Mouse (Mus musculus) megakaryocyte progenitor cell, adult 5-6 weeks (primary cell): ENCODE results near the gene Ttc30b. TPM values are rescaled to one million over a fixed set of nuclear protein-coding genes. Genes with fewer than 3 reads are reported as not detected.
"Not testable (repeated sequence)": the region's sequence is repeated elsewhere in the genome, so short reads cannot be mapped to it uniquely, and the experiment has no call there.

Experiments
- ATAC-seq: replicated peaks from 2 replicates; pipeline ENCODE4 v1.8.0; 2016; ENCODE audit warnings: mild to moderate bottlenecking, moderate TSS enrichment, inconsistent platforms; ENCODE audit not compliant: poor library complexity
- total RNA-seq, 2 experiments: library from RNA; stranded (forward) in 1 of 2; stranded (reverse) in 1 of 2; fragments of 157-497, 149-512 nt in 1 of 2; fragments of 200-1000 nt in 1 of 2; gene quantifications; 2 replicates each; pipeline versions ENCODE4 v1.2.3 to v1.2.4; 2015 to 2017

Gene Ttc30b
- total RNA-seq, 2 experiments from 2014 or later, result 1.7 to 3.2 TPM

DNA sequence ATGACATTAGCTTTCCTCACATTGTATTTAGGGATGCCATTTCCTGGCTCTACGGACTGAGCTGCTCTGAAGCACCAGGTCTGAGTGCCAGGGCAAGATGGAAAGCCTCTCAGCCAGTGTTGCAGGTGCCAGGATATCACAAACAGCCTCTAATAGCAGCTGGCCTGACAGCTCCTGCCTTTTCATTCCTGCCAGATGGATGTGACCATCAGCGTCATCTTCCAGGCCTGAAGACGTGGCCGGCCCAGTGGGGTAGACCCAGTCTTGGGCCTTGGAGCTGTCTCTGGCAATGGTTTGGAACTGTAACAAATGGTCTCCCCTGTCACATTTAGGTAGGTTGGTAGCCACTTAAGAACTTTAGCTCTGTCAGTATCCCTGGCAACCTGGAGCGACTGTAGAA, 14.9 kb upstream of the Ttc30b start:
- ATAC-seq, result no peak

DNA sequence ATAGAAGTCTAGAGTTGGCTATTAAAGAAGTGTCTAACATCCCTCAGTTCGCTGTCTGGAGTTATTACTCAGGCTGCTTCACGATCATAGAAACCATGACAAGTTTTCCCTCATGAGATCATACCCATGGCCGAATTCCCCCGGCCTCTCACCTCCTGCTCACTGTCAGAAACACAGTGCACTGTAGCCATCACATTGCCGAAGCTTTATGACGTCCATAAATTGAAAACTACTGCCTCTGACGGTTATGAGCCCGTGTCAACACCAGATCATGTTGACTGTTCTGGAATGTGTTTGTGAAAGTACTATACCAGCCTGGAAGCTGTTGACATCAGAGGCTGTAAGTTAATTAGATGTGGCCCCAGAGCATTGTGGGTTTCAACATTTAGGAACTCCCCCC, 12.3 kb upstream of the Ttc30b start:
- no peak for ATAC-seq

DNA sequence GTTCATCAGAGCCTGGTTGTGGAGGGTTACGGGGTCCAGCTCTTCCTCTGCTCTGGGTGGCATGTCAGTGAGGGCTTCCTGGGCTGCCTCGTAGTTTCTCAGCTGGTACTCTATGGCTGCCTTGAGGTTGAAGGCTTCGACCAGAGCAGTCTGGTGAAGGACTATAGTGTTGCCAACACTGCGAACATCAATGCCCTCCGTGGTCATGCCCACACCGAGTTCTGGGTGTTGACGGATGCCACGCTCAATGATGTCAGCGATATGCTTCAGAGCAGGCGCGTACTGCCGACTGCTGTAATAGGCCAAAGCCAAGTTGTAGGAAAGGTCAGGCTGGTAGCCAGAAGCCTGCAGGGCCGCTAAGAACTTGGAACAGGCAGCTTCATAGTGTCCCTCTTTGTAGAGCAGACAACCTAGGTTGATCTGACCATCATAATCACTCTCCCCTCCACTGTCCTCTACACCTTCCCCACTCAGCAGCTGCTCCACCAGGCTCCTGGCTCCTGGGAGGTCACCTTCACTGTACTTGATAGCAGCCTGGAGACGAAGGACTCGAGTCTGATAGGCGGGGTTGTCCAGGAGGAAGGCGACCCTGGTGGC, 767 bp downstream of the Ttc30b start:
- ATAC-seq, result not testable (repeated sequence)

DNA sequence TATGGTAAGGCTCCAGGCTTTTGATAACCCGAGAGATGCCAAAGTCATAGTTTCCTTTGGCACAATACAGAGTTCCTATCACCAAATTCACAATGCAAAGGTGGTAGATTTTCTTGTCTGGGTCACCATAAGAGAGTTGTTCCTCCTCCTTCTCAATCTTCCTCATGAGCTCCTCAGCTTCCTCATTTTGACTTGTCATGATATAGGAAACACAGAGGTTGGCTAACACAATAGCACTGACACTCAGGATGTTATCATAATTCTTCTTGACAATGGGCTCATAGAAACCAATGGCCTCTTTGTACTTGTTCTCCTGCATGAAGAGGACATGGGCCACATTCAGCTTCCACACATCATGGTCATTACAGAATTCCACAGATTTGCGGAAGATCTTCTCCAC, 1.7 kb downstream of the Ttc30b start:
- peak; percentile 54; the same call in 1 of the 2 replicates for ATAC-seq

DNA sequence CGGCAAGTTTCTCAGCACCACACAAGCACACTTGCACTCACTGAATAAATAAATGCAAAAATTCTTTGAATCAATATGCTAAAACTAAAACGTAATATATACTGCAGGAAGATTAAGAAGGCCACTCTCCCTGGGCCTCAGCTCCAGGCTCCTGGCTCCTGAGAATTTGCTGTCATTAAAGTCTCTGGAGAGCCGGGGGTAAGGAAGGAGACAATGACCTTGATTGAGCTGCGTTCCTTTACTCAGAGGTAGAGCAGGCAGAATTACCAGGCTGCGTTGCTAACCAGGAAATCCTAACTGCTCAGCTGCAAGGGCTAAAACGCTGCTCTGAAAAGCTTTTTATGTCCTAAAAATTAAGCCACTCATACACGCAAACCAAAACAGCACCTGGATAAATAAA, 4.8 kb downstream of the Ttc30b start:
- ATAC-seq, result no peak

GRCm38 (mm10) chr2:75930941-75931340, 7.4 kb downstream of the Ttc30b start:
- no peak for ATAC-seq

- no peak for ATAC-seq
These were observed 8.5 kb downstream of the Ttc30b start for GRCm38 (mm10) chr2:75929786-75930444.

GRCm38 (mm10) chr2:75929141-75929540, 9.2 kb downstream of the Ttc30b start:
- no peak for ATAC-seq

DNA sequence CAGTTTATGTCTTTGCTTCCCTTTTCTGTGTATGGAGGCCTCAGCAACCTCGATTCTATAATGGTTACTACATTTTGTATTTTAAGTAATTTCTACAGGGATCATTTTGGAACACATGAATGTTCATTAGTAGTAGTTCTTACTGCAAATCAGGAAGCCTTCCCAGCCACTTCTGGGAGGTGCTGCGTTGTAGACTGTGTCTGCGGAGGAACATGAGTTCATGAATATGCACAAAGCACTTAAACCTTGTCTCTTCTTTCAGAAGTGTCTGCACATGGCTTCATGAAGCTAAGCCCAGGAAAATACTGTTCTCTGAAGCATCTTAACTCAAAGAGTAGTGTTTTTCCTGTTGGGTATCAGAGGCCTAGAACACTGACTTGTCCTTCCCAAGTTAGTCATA, 10.4 kb downstream of the Ttc30b start:
- no peak for ATAC-seq

- ATAC-seq, result no peak
These were observed 12.3 kb downstream of the Ttc30b start for GRCm38 (mm10) chr2:75926061-75926460.

DNA sequence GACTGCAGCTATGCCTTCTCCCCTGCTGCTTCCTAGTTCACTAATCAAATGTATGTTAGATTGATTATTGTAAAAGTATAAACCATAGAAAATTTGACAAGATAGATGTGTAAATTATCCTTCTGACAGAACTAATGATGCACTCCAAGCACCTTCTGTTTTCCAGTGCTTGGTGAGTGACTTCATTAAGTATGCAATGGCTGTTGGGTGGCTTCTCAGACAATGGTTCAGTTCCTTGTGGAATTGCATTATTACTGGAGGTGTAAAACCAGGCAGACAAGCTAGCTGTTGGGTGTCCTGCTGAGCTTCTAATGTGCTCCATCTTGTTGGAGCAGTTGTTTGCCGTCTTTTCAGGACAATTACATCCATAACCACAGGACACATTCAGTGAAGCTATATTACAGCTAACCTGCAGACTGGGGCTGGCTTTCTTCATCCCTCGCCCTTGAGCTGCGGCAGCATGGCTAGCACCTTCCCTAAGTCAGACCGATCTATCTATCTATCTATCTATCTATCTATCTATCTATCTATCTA, 14.5 kb downstream of the Ttc30b start:
- no peak for ATAC-seq

DNA sequence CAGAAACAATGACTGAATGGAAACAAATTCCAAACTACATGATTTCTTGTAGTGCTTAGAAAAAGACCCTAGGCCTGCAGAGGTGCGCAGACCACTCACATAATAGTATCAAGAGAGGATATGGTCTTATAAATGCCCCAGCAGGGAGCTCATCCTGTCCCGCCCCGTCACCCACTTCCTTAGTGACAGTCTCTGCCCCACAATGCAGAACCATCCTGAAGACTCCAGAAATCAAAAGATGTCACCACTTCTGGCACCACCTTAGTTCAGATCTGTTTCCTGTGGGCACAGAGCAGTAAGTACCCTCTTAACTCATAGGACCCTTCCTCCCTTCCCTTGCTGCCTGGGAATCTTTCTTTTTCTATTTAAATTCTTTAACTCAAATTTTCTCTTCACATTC, 23.3 kb downstream of the Ttc30b start:
- no peak for ATAC-seq

DNA sequence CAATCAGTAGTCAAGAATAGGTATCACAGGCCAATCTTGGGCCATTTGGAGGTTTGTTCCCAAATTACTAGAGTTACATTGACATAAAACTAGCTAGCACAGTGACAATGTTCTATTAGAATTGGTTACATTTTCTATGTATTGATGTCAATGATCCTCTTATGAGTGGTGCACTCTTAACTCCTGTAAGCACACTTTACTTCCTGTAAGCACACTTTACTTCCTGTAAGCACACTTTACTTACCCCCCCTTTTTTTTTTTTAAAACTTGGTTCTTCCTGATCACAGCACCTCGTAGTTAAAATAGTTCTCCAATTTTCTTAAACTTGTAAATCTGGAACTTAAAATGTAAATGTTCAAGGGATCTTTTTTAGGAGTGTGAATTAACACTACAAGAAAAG, 31.2 kb downstream of the Ttc30b start:
- ATAC-seq, result no peak

DNA sequence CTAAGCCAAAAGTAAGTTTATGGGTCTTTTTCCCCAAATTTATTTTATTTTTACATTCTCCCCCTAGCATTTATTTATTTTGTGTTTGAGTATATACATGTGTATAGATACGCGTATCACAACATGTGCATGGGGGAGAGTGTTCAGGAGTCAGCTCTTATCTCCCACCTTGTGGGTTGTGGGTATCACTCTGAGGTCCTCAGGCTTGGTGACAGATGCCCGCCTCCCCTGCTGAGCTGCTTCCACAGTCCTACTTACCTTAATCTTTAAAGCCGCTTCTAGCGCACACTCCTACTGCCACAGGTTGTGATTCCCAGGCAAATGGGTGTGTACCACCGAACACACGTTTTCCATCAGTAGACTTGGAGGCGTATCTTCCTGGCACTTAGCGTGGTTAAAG, 36.5 kb downstream of the Ttc30b start:
- peak; percentile 73 for ATAC-seq

DNA sequence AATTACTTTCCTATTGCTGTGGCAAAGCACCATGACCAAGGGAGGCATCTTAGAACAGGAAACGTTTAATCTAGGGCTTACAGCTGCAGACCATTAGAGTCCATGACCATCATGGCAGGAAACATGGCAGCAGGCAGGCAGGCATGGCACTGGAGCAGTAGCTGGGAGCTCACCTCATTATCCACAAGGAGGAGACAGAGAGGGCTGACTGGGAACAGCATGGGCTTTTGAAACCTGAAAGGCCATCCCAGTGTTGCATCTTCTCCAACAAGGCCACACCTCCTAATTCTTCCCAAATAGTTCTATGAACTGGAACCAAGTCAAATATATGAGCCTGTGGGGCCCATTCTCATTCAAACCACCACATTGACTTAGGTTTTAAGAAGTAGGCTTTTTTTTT, 38.1 kb downstream of the Ttc30b start:
- peak; percentile 11; the same call in 1 of the 2 replicates for ATAC-seq

DNA sequence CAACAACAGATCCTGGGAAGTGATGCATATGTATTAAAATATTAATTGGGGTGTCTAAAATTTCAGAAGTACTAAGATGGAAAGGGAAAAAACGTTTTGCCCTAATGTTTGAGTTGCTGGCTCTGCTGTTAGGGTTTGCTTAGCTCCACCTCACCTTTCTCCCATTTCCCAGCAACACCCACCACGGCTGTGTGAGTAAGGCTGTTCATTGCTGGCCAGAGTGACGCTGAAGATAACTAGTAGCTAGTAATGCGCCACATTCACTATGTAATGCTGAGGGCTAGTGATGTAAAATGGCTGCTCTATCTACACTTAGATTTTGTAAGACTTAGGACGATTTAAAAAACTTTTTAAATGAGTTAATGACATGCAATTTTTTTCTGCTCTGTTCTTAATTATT, 42.7 kb downstream of the Ttc30b start:
- ATAC-seq, result no peak

DNA sequence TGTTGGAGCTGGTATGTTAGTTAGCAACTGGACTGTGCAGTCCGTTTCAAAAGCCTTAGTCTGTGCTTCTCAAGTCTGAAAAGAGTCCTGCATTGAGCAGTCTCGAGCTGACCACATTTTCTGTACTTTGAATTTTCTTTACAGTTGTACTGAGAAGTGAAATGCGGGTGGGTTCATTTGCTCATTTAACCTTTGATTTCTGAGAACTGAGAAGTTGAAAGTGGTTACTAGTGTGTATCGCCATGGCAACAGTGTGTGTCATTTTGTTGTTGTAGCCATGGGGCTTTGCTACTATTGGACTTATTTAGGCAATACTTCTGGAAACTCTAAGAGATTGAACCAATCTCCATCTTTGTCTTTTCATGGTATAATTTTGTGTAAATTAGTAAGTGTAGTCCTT, 46.4 kb downstream of the Ttc30b start:
- ATAC-seq, result no peak

Other genes starting within 250 kb of the Ttc30b start
- 117 and 119 TPM in 2 replicates for gene Nfe2l2, start 233.9 kb downstream of the Ttc30b start, total RNA-seq (2015)
- gene Nfe2l2, start 233.9 kb downstream of the Ttc30b start, total RNA-seq (2017), result 59.4 and 69.2 TPM in 2 replicates
- gene Agps, start 106.4 kb downstream of the Ttc30b start, total RNA-seq (2015), result 218 and 225 TPM in 2 replicates
- gene Agps, start 106.4 kb downstream of the Ttc30b start, total RNA-seq (2017), result 188 and 201 TPM in 2 replicates
- not detected in 2 replicates for gene Ttc30a2, start 39.6 kb upstream of the Ttc30b start, total RNA-seq (2015)
- 0.10 TPM in 1 of 2 replicates, not detected in the other for gene Ttc30a2, start 39.6 kb upstream of the Ttc30b start, total RNA-seq (2017)
- gene Ttc30a1, start 43.4 kb upstream of the Ttc30b start, total RNA-seq (2015), result 4.0 and 4.3 TPM in 2 replicates
- gene Ttc30a1, start 43.4 kb upstream of the Ttc30b start, total RNA-seq (2017), result 3.6 and 3.7 TPM in 2 replicates